Mouse (Mus musculus) cerebellum, adult 2 months (tissue): ENCODE results near the gene Melk.

Source experiments
- CTCF ChIP-seq: fragments of 200-500 bp; IDR thresholded peaks from 2 replicates; pipeline ENCODE4 v1.5.1; 2011; ENCODE audit warnings: low read depth, mild to moderate bottlenecking, control low read depth, low read length, moderate library complexity, borderline replicate concordance; ENCODE audit not compliant: insufficient read depth
- POLR2A ChIP-seq: fragments of 200-500 bp; IDR thresholded peaks from 2 replicates; pipeline ENCODE4 v1.6.1; 2011; ENCODE audit warnings: low read length, control low read depth, borderline replicate concordance; ENCODE audit not compliant: insufficient read depth

DNA sequence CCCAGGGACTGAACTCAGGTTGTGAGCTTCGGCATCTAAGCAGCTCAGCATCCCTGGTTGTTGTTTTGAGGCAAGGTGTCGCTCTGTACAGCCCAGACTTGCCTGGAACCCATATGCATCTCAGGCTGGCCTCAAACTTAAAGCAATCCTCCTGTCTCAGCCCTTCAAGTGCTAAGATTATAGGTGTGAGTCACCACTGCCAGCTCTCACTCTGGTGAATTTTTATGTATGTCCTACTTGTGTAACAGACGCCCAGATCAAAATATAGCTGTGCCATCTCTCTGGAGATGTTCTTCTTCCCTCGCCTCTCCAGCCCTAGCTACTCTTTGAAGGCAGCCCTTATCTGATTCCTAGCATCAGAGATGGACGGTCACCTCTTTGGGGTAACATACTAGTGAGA, 49.2 kb upstream of the Melk start:
- TF ChIP-seq CTCF, result no peak
- no peak for TF ChIP-seq POLR2A
